In genomic region chr11:119550546-119551335, GRCm38 (mm10) we compare ENCODE assay signal across 15 mouse cellular contexts. TPM values are rescaled to one million over a fixed set of nuclear protein-coding genes. Genes with fewer than 3 reads are reported as not detected.
DNase-seq lines count a peak whose midpoint lies in the region; ATAC-seq and TF ChIP-seq lines count a peak whose summit lies in the region.
"Had no signal": no experiment of that assay in that cellular context is flagged by ENCODE, and none has a peak within 500 bp of the region (broad histone marks: within the 10 kb centered on the region; RNA-seq: fewer than 3 reads in every experiment).

No protein-coding gene starts in this region.

- H3K9ac ChIP-seq in forebrain, embryonic 12.5 days, result no peak overlapping the region
- no peak overlapping the region for H3K9ac ChIP-seq in forebrain, postnatal 0 days
- H3K9ac ChIP-seq in neural tube, embryonic 11.5 days (ENCODE audit: low read length), result no peak overlapping the region

- peaks cover 87% of the 10 kb centered on the region for H3K27me3 ChIP-seq in forebrain, embryonic 12.5 days
- H3K27me3 ChIP-seq in forebrain, postnatal 0 days (ENCODE audit: insufficient read depth, low read length), result peaks cover 9% of the 10 kb centered on the region; the same call in 1 of the 2 replicates
- peaks cover 58% of the 10 kb centered on the region for H3K27me3 ChIP-seq in neural tube, embryonic 11.5 days (ENCODE audit: control insufficient read depth, insufficient read depth, low read length)

- no peaks in the 10 kb centered on the region for H3K9me3 ChIP-seq in forebrain, embryonic 12.5 days
- no peaks in the 10 kb centered on the region for H3K9me3 ChIP-seq in forebrain, postnatal 0 days (ENCODE audit: low read length)
- H3K9me3 ChIP-seq in neural tube, embryonic 11.5 days (ENCODE audit: control insufficient read depth, low read length), result no peaks in the 10 kb centered on the region

- H3K4me2 ChIP-seq in forebrain, embryonic 12.5 days, result 0 out of 2 replicates have a peak overlapping the region, but pooled peaks have one; percentile 11
- no peak overlapping the region for H3K4me2 ChIP-seq in forebrain, postnatal 0 days (ENCODE audit: low read depth)
- H3K4me2 ChIP-seq in neural tube, embryonic 11.5 days (ENCODE audit: low read depth), result no peak overlapping the region

- no peaks in the 10 kb centered on the region for H3K36me3 ChIP-seq in forebrain, embryonic 12.5 days (replicated peaks)
- H3K36me3 ChIP-seq in forebrain, postnatal 0 days (ENCODE audit: insufficient read depth), result no peaks in the 10 kb centered on the region
- H3K36me3 ChIP-seq in neural tube, embryonic 11.5 days (ENCODE audit: control insufficient read depth, insufficient read depth, low read length), result no peaks in the 10 kb centered on the region

- 54% methylated on average over 10 of the region's 10 CpGs for WGBS in forebrain, embryonic 12.5 days
- WGBS in forebrain, postnatal 0 days, result 37% methylated on average over 10 of the region's 10 CpGs
- 51% methylated on average over 10 of the region's 10 CpGs for WGBS in neural tube, embryonic 11.5 days

- peak; percentile 40; the same call in 1 of the 2 replicates for ATAC-seq in forebrain, embryonic 12.5 days (ENCODE audit: low FRiP score)
- ATAC-seq in forebrain, postnatal 0 days, result no peak
- ATAC-seq in neural tube, embryonic 11.5 days (ENCODE audit: insufficient read depth, low FRiP score, low TSS enrichment), result no peak
- ATAC-seq: activated CD4-positive, CD25-positive, alpha-beta regulatory T cell, adult 4 months had no signal

- TF ChIP-seq CTCF in forebrain, postnatal 0 days (IDR thresholded peaks at IDR 0.05; ENCODE audit: low read depth), result no peak

- no peak for DNase-seq in forebrain, postnatal 0 days
- peak; percentile 52 for DNase-seq in neural tube, embryonic 11.5 days (ENCODE audit: low spot score)
- DNase-seq in neural tube, embryonic 10.5 days (ENCODE audit: extremely low spot score, low spot score), result no peak
- DNase-seq in cerebellum, postnatal 36 days, result peak; percentile 39 to 51
- DNase-seq in retina, postnatal 1 day, result peak; percentile 71
- DNase-seq in adipocyte (ENCODE audit: low spot score), result no peak
- DNase-seq in spleen, postnatal 14 days (ENCODE audit: low spot score in 2 of 2), result no peak
- DNase-seq: B cell, adult 2 months; heart, postnatal 14 days; lung, adult 2 months had no signal

- peaks cover 69% of the 10 kb centered on the region for H3K4me1 ChIP-seq in forebrain, embryonic 12.5 days
- peaks cover 20% of the 10 kb centered on the region for H3K4me1 ChIP-seq in forebrain, postnatal 0 days (ENCODE audit: insufficient read depth)
- peaks cover 32% of the 10 kb centered on the region for H3K4me1 ChIP-seq in neural tube, embryonic 11.5 days (ENCODE audit: control insufficient read depth, insufficient read depth, low read length)

- H3K4me3 ChIP-seq in forebrain, embryonic 12.5 days (replicated peaks), result no peak overlapping the region
- H3K4me3 ChIP-seq in forebrain, postnatal 0 days (ENCODE audit: low read depth, low read length), result no peak overlapping the region
- H3K4me3 ChIP-seq in neural tube, embryonic 11.5 days (ENCODE audit: low read depth, low read length), result no peak overlapping the region

- peak overlapping the region; percentile 39 for H3K27ac ChIP-seq in forebrain, embryonic 12.5 days
- H3K27ac ChIP-seq in forebrain, postnatal 0 days (ENCODE audit: low read depth, low read length), result no peak overlapping the region
- no peak overlapping the region for H3K27ac ChIP-seq in neural tube, embryonic 11.5 days (ENCODE audit: low read depth, low read length)

RNA-seq across cellular contexts. Expression of gene Nptx1, which starts 3.2 kb away (rescaled TPM):
- polyA plus RNA-seq in forebrain, embryonic 12.5 days (2016; fragmentation: Nextera tagmentation; extraction: Ambion mirVana), result 4.0 and 4.8 TPM in 2 replicates
- total RNA-seq in forebrain, postnatal 0 days (2014; rRNA removed), result 10.0 and 14.2 TPM in 2 replicates
- polyA plus RNA-seq in forebrain, postnatal 0 days (2015; fragmentation: Nextera tagmentation; extraction: Ambion mirVana), result 5.1 and 6.9 TPM in 2 replicates
- polyA plus RNA-seq in neural tube, embryonic 11.5 days (2014; fragmentation: Nextera tagmentation; extraction: Ambion mirVana), result 8.3 and 9.2 TPM in 2 replicates
- total RNA-seq: granulocyte monocyte progenitor cell, adult 5-6 weeks; megakaryocyte-erythroid progenitor cell, adult 5-6 weeks; MEL had no signal
- polyA plus RNA-seq: activated CD4-positive, CD25-positive, alpha-beta regulatory T cell, adult 4 months had no signal

RNA-seq across cellular contexts. Expression of gene Rptor, which starts 52.0 kb away (rescaled TPM):
- 15.8 and 16.1 TPM in 2 replicates for polyA plus RNA-seq in forebrain, embryonic 12.5 days (2016; fragmentation: Nextera tagmentation; extraction: Ambion mirVana)
- total RNA-seq in forebrain, postnatal 0 days (2014; rRNA removed), result 38.4 and 46.7 TPM in 2 replicates
- polyA plus RNA-seq in forebrain, postnatal 0 days (2015; fragmentation: Nextera tagmentation; extraction: Ambion mirVana), result 5.0 and 8.0 TPM in 2 replicates
- polyA plus RNA-seq in neural tube, embryonic 11.5 days (2014; fragmentation: Nextera tagmentation; extraction: Ambion mirVana), result 12.2 and 12.6 TPM in 2 replicates

RNA-seq across cellular contexts. Expression of gene Endov, which starts 59.6 kb away (rescaled TPM):
- 23.1 and 23.5 TPM in 2 replicates for polyA plus RNA-seq in forebrain, embryonic 12.5 days (2016; fragmentation: Nextera tagmentation; extraction: Ambion mirVana)
- 35.6 and 42.8 TPM in 2 replicates for total RNA-seq in forebrain, postnatal 0 days (2014; rRNA removed)
- 15.2 and 16.9 TPM in 2 replicates for polyA plus RNA-seq in forebrain, postnatal 0 days (2015; fragmentation: Nextera tagmentation; extraction: Ambion mirVana)
- 13.9 and 18.1 TPM in 2 replicates for polyA plus RNA-seq in neural tube, embryonic 11.5 days (2014; fragmentation: Nextera tagmentation; extraction: Ambion mirVana)

Comparison
In these comparisons a context has a peak if more than half of its experiments do, and no peak if none do; other contexts are left out.
1. DNase-seq: peak in neural tube, embryonic 11.5 days (single experiment), cerebellum, postnatal 36 days (2 of 2) and retina, postnatal 1 day (single experiment); none in forebrain, postnatal 0 days (single experiment), neural tube, embryonic 10.5 days (single experiment), adipocyte (single experiment) and spleen, postnatal 14 days (0 of 2).